Mouse (Mus musculus) olfactory bulb, adult 2 months (tissue): ENCODE measurements around the gene C3ar1. TPM values are rescaled to one million over a fixed set of nuclear protein-coding genes. Genes with fewer than 3 reads are reported as not detected.

Experiments used
- H3K27ac ChIP-seq: fragments of 200-500 bp; 2 replicates; pipeline ENCODE4 v1.5.1; 2012; ENCODE audit warnings: low read depth, low read length; ENCODE audit not compliant: insufficient read depth
- H3K4me1 ChIP-seq: fragments of 200-500 bp; 2 replicates; pipeline ENCODE4 v1.6.1; 2012; ENCODE audit warnings: low read length; ENCODE audit not compliant: control insufficient read depth, insufficient read depth
- H3K4me3 ChIP-seq: fragments of 200-500 bp; 2 replicates; pipeline ENCODE4 v1.5.1; 2012; ENCODE audit warnings: mild to moderate bottlenecking, low read depth, low read length, moderate library complexity; ENCODE audit not compliant: insufficient read depth
- CTCF ChIP-seq: fragments of 200-500 bp; IDR thresholded peaks from 2 replicates; pipeline ENCODE4 v1.5.1; 2012; ENCODE audit warnings: low read depth, mild to moderate bottlenecking, low read length, moderate library complexity; ENCODE audit not compliant: insufficient read depth
- POLR2A ChIP-seq: fragments of 200-500 bp; IDR thresholded peaks from 2 replicates; pipeline ENCODE4 v1.6.1; 2012; ENCODE audit warnings: mild to moderate bottlenecking, low read depth, low read length, moderate library complexity; ENCODE audit not compliant: insufficient read depth
- WGBS: fragments of 180-500 bp; shearing (Covaris S2); methylation state at CpG from one replicate; pipeline ENCODE4 v1.1.7; 2018; 5-methylcytosine and 5-hydroxymethylcytosine counted together
- polyA plus RNA-seq: library from polyadenylated mRNA; stranded (reverse); fragments of >200 nt; gene quantifications from 2 replicates; pipeline ENCODE4 v1.2.4, GENCODE M21; 2012; ENCODE audit warnings: low replicate concordance; ENCODE audit not compliant: missing spikeins, insufficient read depth, insufficient read length

Gene C3ar1
- polyA plus RNA-seq, 1 experiment = not detected

DNA sequence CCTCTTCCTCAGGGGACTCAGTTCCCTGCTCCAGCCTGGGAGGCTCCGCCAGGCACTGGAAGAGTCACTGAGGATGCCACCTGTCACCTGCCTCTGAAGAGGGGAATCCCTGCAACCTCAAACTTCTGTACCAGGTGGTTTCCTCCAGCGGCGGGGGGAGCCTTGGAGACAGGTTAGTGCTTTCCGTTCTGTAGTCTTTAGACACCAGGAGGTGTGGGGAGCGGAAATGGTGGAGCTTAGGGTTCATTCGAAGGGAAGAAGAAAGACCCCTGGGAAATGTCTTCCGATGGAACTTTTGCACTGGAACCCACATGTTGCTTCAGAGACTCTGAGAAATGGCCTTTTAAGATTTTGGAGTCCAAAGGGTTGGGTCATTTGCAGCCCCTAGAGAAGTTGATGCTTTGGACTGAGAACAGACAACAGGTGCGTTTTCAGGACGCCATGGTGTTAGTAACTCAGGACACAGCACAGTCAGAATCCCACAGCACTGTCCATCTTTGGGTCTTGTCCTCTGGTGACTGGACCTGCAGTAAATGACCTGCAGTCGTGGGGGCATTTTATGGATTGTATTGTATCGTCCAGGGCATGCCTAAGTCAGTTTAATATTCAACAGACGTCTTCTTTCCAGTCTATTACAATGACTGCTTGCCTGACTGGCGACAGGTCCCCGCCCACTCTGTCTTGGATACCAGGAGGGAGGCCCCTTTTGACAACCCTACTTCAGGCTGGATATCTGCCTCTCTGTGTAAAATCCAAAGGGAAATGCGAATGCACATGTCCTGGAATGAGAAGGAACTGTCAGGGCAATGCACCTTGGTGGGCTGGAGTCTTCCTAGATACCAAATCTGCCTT, 34.9 kb downstream of the C3ar1 start:
- no peak for TF ChIP-seq CTCF
- no peak for TF ChIP-seq POLR2A
- Histone ChIP-seq H3K4me3 (peak overlapping the region; percentile 76), H3K4me1 (peaks cover 43% of the 10 kb centered on the region), H3K27ac (no peak overlapping the region)
- WGBS = 21% methylated on average over 15 of the region's 15 CpGs

DNA sequence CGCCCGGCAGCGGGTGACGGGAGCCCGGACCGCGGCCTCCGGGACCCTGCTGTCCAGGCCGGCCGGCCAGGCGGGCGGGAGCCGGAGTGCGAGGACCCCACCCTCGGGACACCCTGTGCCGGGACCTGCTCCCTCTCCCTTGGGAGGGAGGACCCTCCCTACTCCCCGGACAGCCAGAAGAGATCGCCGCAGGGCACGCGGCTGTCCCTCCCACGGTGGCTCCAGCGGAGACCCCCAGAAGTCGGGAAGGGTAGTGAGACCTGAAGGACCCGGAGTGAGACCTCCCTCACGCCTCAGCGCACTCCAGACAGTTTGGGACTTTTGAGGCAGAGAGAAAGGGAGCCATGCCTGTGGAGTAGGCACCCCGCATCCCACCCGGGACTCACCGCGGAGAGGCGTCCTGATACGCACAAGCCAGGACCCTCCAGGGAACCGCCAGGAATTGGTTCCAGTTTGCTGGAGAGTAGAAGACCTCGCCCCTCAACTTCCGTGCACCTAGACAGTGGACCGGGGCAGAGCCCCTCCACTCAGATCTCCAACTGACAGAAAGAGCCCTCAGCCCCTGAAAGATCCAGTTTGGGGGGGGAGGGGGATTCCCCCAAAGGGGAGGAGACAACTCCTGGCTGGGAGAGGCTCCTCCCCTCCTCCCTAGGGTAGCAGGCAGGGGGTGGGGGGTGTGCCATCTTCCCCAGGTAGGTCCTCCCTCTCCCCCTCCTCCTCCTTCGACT, 35.7 kb downstream of the C3ar1 start:
- Histone ChIP-seq H3K4me1 (peaks cover 36% of the 10 kb centered on the region), H3K27ac (peak overlapping the region; percentile 29; the same call in 1 of the 2 replicates), H3K4me3 (peak overlapping the region; percentile 76)
- TF ChIP-seq POLR2A (no peak), CTCF (no peak)
- WGBS = 0% methylated on average over 38 of the region's 38 CpGs

- Histone ChIP-seq H3K27ac (peak within 1 kb of the TSS; percentile 92), H3K4me3 (peak within 1 kb of the TSS; percentile 76), H3K4me1 (peaks cover 30% of the 10 kb centered on the region)
- no peak for TF ChIP-seq CTCF
- TF ChIP-seq POLR2A = no peak
- WGBS = 6% methylated on average over 60 of the region's 61 CpGs
These were observed 36.5 kb downstream of the C3ar1 start, which contains the start of gene Foxj2 for GRCm38 (mm10) chr6:122819306-122820070. Gene Foxj2, plus strand, starts transcription at chr6:122819914.

- no peak for TF ChIP-seq POLR2A
- no peak for TF ChIP-seq CTCF
- Histone ChIP-seq H3K4me3 (no peak overlapping the region), H3K4me1 (peaks cover 2% of the 10 kb centered on the region; the same call in 1 of the 2 replicates), H3K27ac (no peak overlapping the region)
- 91% methylated on average over 4 of the region's 4 CpGs for WGBS
These were observed 42.3 kb downstream of the C3ar1 start for GRCm38 (mm10) chr6:122813640-122814039.

- Histone ChIP-seq H3K4me1 (peaks cover 2% of the 10 kb centered on the region; the same call in 1 of the 2 replicates), H3K27ac (no peak overlapping the region), H3K4me3 (no peak overlapping the region)
- 90% methylated on average over 4 of the region's 4 CpGs for WGBS
- no peak for TF ChIP-seq CTCF
These were observed 43.2 kb downstream of the C3ar1 start for GRCm38 (mm10) chr6:122812716-122813115.

DNA sequence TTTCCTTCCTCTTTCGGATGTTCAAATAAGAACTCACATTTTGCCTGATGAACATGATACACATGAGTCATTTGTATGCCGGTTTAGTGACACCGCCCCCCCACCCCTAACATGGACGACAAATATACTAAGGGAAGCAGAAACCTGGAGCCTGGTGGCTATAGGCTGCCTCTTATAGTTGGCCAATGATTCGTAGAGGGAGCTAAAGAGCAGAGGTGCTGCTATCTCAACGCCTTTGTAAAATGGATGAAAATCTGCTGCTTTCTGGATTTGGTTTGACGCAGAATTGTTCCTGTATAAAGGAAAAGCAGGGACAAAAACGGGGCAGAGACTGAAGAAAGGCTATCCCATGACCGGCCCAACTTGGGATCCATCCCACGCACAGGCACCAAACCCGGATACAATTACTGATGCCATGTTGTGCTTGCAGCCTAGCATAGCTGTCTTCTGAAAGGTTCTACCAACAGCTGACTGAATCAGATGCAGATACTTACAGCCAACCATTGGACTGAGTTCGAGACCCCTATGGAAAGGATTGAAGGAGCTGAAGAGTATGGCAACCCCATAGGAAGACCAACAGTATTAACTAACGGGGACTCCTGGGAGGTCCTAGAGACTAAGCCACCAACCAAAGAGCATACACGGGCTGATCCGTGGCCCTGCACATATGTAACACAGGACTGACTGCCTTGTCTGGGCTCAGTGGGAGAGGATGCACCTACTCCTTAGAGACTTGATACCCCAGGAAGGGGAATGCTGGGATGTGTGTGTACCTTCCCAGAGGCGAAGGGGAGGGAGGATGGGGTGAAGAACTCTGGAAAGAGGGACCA, 44.0 kb downstream of the C3ar1 start:
- WGBS = 24% methylated on average over 16 of the region's 16 CpGs
- TF ChIP-seq POLR2A (no peak), CTCF (no peak)
- H3K4me1 ChIP-seq = peaks cover 2% of the 10 kb centered on the region; the same call in 1 of the 2 replicates
- H3K27ac ChIP-seq = peak overlapping the region; percentile 62
- no peak overlapping the region for H3K4me3 ChIP-seq

DNA sequence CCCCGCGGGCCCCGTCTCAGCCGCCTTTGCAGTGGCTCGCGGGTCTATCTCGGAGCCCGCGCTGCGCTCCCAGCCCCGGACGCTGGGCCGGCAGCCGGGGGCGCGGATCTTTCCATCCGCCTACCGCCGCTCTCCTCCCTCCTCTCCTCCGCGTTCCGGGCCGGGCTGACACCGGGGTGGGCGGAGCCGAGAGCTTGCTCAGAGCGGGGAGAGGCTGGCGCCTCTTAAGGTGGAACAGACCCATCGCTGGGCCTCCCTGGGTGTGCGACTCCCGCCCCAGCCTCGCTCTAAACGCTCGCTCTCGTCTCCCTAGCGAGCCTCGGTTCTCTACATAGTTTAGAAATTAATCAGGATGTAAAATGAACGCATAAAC, 44.7 kb downstream of the C3ar1 start:
- Histone ChIP-seq H3K27ac (peak overlapping the region; percentile 95), H3K4me1 (peaks cover 2% of the 10 kb centered on the region; the same call in 1 of the 2 replicates), H3K4me3 (peak overlapping the region; percentile 82)
- WGBS = under 1% methylated on average over 38 of the region's 38 CpGs
- TF ChIP-seq CTCF = no peak
- peak; percentile 88; the same call in 1 of the 2 replicates for TF ChIP-seq POLR2A
